Mouse (Mus musculus): ENCODE measurements around the gene Acad12. TPM values are rescaled to one million over a fixed set of nuclear protein-coding genes. Genes with fewer than 3 reads are reported as not detected.

Acad12 gene
- polyA plus RNA-seq, 1 experiment from 2014 or later = 1.5 TPM

DNA sequence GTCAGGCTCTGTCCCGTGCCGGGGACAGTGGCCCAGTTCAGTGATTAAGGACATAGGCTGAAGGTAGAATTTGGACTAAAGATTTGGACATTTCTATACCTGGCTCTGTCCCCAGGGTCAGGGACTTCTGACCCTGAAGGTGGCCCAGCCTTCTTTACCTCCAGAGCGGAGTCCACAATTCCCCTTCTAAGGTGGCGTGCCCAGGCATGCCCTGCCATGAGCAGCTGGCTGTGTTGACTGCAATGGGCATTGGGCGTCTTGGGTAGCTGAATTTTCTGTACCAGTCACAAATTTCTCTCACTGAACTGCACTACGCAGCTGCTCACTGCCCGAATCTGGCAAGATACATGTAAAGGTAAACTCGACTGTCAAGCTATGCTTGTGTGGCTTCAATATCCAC lies 36.8 kb downstream of the Acad12 start:
- WGBS = 88% methylated on average over 8 of the region's 8 CpGs
- H3K4me3 ChIP-seq (ENCODE audit: low read depth, low read length) = no peak overlapping the region

DNA sequence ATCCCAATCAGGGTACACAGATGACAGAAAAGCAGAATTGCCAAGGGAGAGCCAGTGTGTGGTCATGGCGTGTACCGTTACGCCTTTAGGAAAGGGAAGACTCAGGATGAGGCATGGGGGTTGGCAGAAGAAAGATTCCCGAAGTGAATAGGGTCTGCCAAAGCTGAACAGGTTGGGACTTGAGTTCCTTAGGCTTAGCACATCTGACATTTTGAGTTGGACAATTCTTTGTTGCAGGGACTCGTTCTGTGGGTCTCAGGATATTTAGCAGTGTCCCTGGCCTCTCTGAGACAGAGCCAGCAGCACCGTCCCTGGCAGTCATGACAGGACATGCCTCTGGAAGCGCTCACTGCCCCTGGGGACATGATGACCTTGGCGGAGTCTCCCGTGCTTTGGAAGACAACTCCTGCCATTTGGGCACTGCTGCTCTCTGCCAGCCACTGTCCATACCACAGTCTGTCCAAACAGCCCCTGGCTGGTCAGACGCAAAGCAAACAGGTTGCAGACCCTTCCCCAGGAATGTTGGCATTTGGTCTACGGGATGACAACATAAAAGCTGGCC lies 41.7 kb downstream of the Acad12 start:
- H3K36me3 ChIP-seq (ENCODE audit: control insufficient read depth, insufficient read depth, low read length) = no peaks in the 10 kb centered on the region
- WGBS = 88% methylated on average over 11 of the region's 11 CpGs
- no peak overlapping the region for H3K27ac ChIP-seq (ENCODE audit: low read depth, low read length)
- H3K4me2 ChIP-seq = no peak overlapping the region
- ATAC-seq (ENCODE audit: low FRiP score) (no peak), DNase-seq (ENCODE audit: low spot score, missing footprints) (no peak)
- no peak overlapping the region for H3K4me3 ChIP-seq (ENCODE audit: low read depth, low read length)
- no peak overlapping the region for H3K9ac ChIP-seq (ENCODE audit: low read length)
- no peaks in the 10 kb centered on the region for H3K4me1 ChIP-seq (ENCODE audit: control insufficient read depth, insufficient read depth, low read length)
- H3K27me3 ChIP-seq (ENCODE audit: control insufficient read depth, insufficient read depth, low read length) = no peaks in the 10 kb centered on the region
- H3K9me3 ChIP-seq (ENCODE audit: control insufficient read depth, low read length) = no peaks in the 10 kb centered on the region

More for the DNA sequence above, 36.8 kb downstream of the Acad12 start:
- Histone ChIP-seq H3K4me2 (no peak overlapping the region), H3K9ac (ENCODE audit: low read length) (no peak overlapping the region), H3K36me3 (ENCODE audit: control insufficient read depth, insufficient read depth, low read length) (no peaks in the 10 kb centered on the region), H3K27me3 (ENCODE audit: control insufficient read depth, insufficient read depth, low read length) (no peaks in the 10 kb centered on the region), H3K27ac (ENCODE audit: low read depth, low read length) (no peak overlapping the region), H3K9me3 (ENCODE audit: control insufficient read depth, low read length) (no peaks in the 10 kb centered on the region), H3K4me1 (ENCODE audit: control insufficient read depth, insufficient read depth, low read length) (no peaks in the 10 kb centered on the region)
- ATAC-seq (ENCODE audit: low FRiP score) (no peak), DNase-seq (ENCODE audit: low spot score, missing footprints) (no peak)

DNA sequence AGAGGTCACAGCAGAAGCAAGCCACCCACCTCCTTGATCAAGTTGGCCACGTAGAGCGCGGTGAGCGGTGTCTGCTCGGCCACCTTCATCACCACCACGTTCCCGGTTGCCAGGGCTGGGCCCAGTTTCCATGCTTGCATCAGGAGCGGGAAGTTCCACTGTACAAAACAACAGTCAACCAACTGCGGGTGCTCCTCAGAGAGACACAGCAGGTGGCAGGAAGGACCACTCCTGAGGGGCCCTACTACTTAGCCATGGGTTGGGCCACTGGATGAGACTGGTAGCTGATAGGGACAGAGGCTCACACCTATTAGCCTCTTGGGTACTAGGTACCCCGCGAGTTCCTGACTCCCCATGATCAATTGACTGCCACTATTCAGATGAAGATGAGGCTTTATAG lies 42.9 kb downstream of the Acad12 start:
- Histone ChIP-seq H3K4me1 (ENCODE audit: control insufficient read depth, insufficient read depth, low read length) (no peaks in the 10 kb centered on the region), H3K27me3 (ENCODE audit: control insufficient read depth, insufficient read depth, low read length) (no peaks in the 10 kb centered on the region), H3K4me3 (ENCODE audit: low read depth, low read length) (no peak overlapping the region), H3K27ac (ENCODE audit: low read depth, low read length) (no peak overlapping the region), H3K9me3 (ENCODE audit: control insufficient read depth, low read length) (no peaks in the 10 kb centered on the region), H3K4me2 (no peak overlapping the region), H3K9ac (ENCODE audit: low read length) (no peak overlapping the region), H3K36me3 (ENCODE audit: control insufficient read depth, insufficient read depth, low read length) (no peaks in the 10 kb centered on the region)
- WGBS = 96% methylated on average over 11 of the region's 11 CpGs
- ATAC-seq (ENCODE audit: low FRiP score) = no peak
- DNase-seq (ENCODE audit: low spot score, missing footprints) = no peak

DNA sequence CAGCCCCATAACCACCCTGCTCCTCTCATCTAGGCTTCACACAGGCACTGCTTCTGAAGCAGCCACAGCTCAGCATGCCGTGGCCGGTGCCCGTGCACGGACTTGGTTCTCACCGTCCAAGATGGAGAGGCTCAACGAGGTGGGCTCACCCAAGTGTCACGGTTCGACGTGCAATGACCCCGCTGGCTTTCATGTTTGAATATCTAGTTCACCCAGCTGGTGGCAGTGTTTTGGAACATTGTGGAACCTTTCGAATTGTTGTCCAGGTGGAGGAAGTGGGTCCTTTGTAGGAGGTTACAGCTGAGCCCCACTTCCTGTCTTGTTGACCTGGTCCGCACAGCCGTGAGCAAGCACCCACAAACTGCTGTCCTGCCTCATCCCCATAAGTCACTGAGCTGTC lies 44.6 kb downstream of the Acad12 start:
- no peak for DNase-seq (ENCODE audit: low spot score, missing footprints)
- Histone ChIP-seq H3K4me2 (no peak overlapping the region), H3K4me1 (ENCODE audit: control insufficient read depth, insufficient read depth, low read length) (no peaks in the 10 kb centered on the region), H3K36me3 (ENCODE audit: control insufficient read depth, insufficient read depth, low read length) (no peaks in the 10 kb centered on the region), H3K27ac (ENCODE audit: low read depth, low read length) (no peak overlapping the region), H3K9ac (ENCODE audit: low read length) (no peak overlapping the region), H3K9me3 (ENCODE audit: control insufficient read depth, low read length) (no peaks in the 10 kb centered on the region), H3K4me3 (ENCODE audit: low read depth, low read length) (no peak overlapping the region), H3K27me3 (ENCODE audit: control insufficient read depth, insufficient read depth, low read length) (no peaks in the 10 kb centered on the region)
- 91% methylated on average over 13 of the region's 13 CpGs for WGBS
- no peak for ATAC-seq (ENCODE audit: low FRiP score)

DNA sequence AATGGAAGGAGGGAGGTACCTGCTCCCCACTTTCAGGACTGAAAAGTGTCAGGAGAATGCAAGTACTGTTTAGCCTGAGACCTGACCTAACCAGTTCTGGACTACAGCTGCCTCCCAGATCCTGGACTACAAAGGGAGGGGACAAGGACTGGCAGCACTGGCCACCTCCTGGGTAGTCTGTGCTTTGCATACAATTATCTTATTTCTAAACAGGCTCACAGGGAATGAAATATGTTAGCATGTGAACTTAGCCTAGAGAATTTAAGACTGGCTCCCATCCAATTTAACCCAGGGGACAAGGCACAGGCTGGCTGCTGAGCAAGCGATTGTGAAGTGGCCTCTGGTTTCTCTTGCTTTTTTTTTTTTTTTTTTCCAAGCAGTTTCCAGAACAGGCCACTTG lies 48.0 kb downstream of the Acad12 start:
- H3K27ac ChIP-seq (ENCODE audit: low read depth, low read length) = no peak overlapping the region
- H3K27me3 ChIP-seq (ENCODE audit: control insufficient read depth, insufficient read depth, low read length) = no peaks in the 10 kb centered on the region
- no peak for DNase-seq (ENCODE audit: low spot score, missing footprints)
- no peak overlapping the region for H3K9ac ChIP-seq (ENCODE audit: low read length)
- H3K9me3 ChIP-seq (ENCODE audit: control insufficient read depth, low read length) = no peaks in the 10 kb centered on the region
- 95% methylated on average over 1 of the region's 1 CpGs for WGBS
- no peak for ATAC-seq (ENCODE audit: low FRiP score)
- no peak overlapping the region for H3K4me2 ChIP-seq
- no peaks in the 10 kb centered on the region for H3K36me3 ChIP-seq (ENCODE audit: control insufficient read depth, insufficient read depth, low read length)
- H3K4me3 ChIP-seq (ENCODE audit: low read depth, low read length) = no peak overlapping the region
- H3K4me1 ChIP-seq (ENCODE audit: control insufficient read depth, insufficient read depth, low read length) = no peaks in the 10 kb centered on the region

DNA sequence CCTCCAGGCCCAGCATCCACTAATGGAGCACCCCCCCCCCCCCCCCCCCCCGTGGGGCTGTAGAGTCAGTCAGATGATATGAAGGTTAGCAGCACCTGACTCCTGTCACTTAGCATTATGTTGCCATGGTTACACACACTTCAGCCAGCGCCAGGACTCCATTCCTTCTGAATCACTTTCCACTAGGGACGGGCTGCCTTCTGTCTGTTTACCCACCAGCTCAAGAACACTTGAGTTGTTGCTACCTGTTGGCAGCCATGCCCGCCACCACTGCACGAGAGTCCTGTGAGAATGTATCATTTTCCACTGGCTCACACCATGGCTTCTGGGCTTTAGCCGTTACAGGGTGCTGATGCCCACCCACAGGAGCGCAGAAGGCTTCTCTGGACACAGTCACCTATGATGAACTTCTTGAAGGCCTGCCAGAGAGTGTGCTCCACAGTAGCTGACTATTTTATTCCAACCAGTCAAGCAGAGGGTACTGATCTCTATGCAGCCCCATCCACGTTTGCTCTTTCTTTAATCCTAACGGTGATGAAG lies 48.8 kb downstream of the Acad12 start:
- no peak overlapping the region for H3K4me3 ChIP-seq (ENCODE audit: low read depth, low read length)

DNA sequence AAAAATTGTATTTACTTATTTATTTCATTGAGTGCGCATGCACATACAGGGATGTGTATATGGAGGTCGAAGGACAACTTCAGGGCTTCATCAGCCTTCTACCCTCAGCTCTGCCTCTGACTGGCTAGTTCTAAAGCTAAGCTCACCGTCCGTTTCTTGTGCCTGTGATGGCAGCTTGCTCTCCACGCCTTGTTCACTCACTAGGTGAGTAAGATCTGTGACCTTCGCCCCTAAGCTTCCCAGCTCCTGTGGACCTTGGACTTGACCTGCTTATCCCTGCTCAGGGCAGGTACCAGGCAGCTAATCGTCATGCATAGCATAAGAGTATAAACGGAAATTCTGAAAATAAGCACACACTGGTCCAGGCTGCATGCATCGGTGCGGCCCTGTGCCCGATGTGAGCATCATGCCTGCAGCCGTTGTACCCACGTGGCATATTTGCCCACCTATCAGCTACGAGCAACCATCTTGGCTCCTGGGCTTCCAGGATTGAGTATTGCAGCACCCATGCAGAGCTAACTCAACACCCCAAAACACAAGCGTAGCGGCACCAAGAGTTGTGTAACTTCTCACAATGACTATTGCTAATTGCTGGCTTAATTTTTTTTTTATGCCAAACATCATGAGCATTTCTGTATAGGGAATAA lies 52.6 kb downstream of the Acad12 start:
- Histone ChIP-seq H3K36me3 (ENCODE audit: control insufficient read depth, insufficient read depth, low read length) (no peaks in the 10 kb centered on the region), H3K27me3 (ENCODE audit: control insufficient read depth, insufficient read depth, low read length) (no peaks in the 10 kb centered on the region), H3K4me1 (ENCODE audit: control insufficient read depth, insufficient read depth, low read length) (no peaks in the 10 kb centered on the region), H3K4me2 (no peak overlapping the region), H3K27ac (ENCODE audit: low read depth, low read length) (no peak overlapping the region), H3K4me3 (ENCODE audit: low read depth, low read length) (no peak overlapping the region), H3K9ac (ENCODE audit: low read length) (no peak overlapping the region), H3K9me3 (ENCODE audit: control insufficient read depth, low read length) (no peaks in the 10 kb centered on the region)
- no peak for DNase-seq (ENCODE audit: low spot score, missing footprints)
- 90% methylated on average over 16 of the region's 16 CpGs for WGBS
- ATAC-seq (ENCODE audit: low FRiP score) = no peak

More for the DNA sequence above, 48.8 kb downstream of the Acad12 start:
- no peak overlapping the region for H3K4me2 ChIP-seq
- H3K4me1 ChIP-seq (ENCODE audit: control insufficient read depth, insufficient read depth, low read length) = no peaks in the 10 kb centered on the region
- DNase-seq (ENCODE audit: low spot score, missing footprints) (peak; percentile 84), ATAC-seq (ENCODE audit: low FRiP score) (no peak)
- H3K9ac ChIP-seq (ENCODE audit: low read length) = no peak overlapping the region
- no peaks in the 10 kb centered on the region for H3K27me3 ChIP-seq (ENCODE audit: control insufficient read depth, insufficient read depth, low read length)
- H3K27ac ChIP-seq (ENCODE audit: low read depth, low read length) = no peak overlapping the region
- H3K9me3 ChIP-seq (ENCODE audit: control insufficient read depth, low read length) = no peaks in the 10 kb centered on the region
- WGBS = 77% methylated on average over 9 of the region's 9 CpGs
- H3K36me3 ChIP-seq (ENCODE audit: control insufficient read depth, insufficient read depth, low read length) = no peaks in the 10 kb centered on the region

DNA sequence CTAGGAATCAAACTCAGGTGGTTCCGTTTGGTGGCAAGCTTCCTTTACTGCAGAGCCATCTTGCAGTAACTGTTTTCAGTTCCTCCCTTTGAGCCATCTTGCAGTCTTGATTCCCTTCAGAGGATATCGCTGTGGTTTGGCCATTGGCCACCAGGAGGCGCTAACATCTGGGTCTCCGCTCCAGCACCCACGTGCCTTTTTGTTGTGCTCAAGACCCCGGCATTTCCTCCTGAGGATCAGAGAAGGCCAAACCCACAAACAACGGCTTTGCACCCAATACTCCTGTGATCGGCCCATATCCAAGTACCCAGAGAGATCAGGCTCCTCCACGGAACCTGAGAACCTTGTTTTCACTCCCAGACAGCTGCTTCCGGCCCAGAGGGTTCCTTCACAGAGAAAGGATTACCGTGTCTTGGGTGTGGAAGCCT lies 54.3 kb downstream of the Acad12 start:
- DNase-seq (ENCODE audit: low spot score, missing footprints) = peak; percentile 100
- 0 out of 2 replicates have a peak overlapping the region, but pooled peaks have one; percentile 13 for H3K9ac ChIP-seq (ENCODE audit: low read length)
- ATAC-seq (ENCODE audit: low FRiP score) = peak; percentile 44; the same call in 1 of the 2 replicates

DNA sequence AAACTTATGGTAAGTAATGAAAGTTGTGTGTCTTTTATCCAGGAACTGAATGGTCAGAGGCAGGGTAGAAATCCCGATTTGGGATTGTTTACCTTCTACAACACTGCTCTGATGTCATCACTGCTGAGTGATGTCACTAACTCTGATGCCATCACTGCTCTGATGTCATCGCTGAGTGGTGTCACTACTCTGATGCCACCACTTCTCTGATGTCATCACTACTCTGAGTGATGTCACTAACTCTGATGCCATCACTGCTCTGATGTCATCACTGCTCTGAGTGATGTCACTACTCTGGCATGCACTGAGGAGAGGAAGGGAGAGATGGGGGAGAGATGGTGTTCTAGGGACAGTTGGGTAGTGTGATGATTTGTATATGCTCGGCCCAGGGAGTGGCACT lies 56.3 kb downstream of the Acad12 start:
- 88% methylated on average over 3 of the region's 3 CpGs for WGBS

More for the DNA sequence above, 54.3 kb downstream of the Acad12 start:
- Histone ChIP-seq H3K27ac (ENCODE audit: low read depth, low read length) (no peak overlapping the region), H3K4me3 (ENCODE audit: low read depth, low read length) (no peak overlapping the region), H3K27me3 (ENCODE audit: control insufficient read depth, insufficient read depth, low read length) (no peaks in the 10 kb centered on the region), H3K36me3 (ENCODE audit: control insufficient read depth, insufficient read depth, low read length) (no peaks in the 10 kb centered on the region), H3K9me3 (ENCODE audit: control insufficient read depth, low read length) (no peaks in the 10 kb centered on the region), H3K4me1 (ENCODE audit: control insufficient read depth, insufficient read depth, low read length) (no peaks in the 10 kb centered on the region), H3K4me2 (0 out of 2 replicates have a peak overlapping the region, but pooled peaks have one; percentile 3)
- 13% methylated on average over 11 of the region's 11 CpGs for WGBS

More for the DNA sequence above, 56.3 kb downstream of the Acad12 start:
- H3K4me1 ChIP-seq (ENCODE audit: control insufficient read depth, insufficient read depth, low read length) = no peaks in the 10 kb centered on the region
- H3K9me3 ChIP-seq (ENCODE audit: control insufficient read depth, low read length) = no peaks in the 10 kb centered on the region
- DNase-seq (ENCODE audit: low spot score, missing footprints) (no peak), ATAC-seq (ENCODE audit: low FRiP score) (no peak)
- H3K4me3 ChIP-seq (ENCODE audit: low read depth, low read length) = no peak overlapping the region
- no peak overlapping the region for H3K9ac ChIP-seq (ENCODE audit: low read length)
- no peaks in the 10 kb centered on the region for H3K27me3 ChIP-seq (ENCODE audit: control insufficient read depth, insufficient read depth, low read length)
- no peak overlapping the region for H3K4me2 ChIP-seq
- no peaks in the 10 kb centered on the region for H3K36me3 ChIP-seq (ENCODE audit: control insufficient read depth, insufficient read depth, low read length)
- H3K27ac ChIP-seq (ENCODE audit: low read depth, low read length) = no peak overlapping the region
